Mouse (Mus musculus): ENCODE results near the gene Erbb2. TPM values are rescaled to one million over a fixed set of nuclear protein-coding genes. Genes with fewer than 3 reads are reported as not detected.

The Erbb2 gene
- polyA plus RNA-seq, 1 experiment from 2014 or later: 41.4 TPM

GRCm38 (mm10) chr11:98426592-98426991 is 14.3 kb downstream of the Erbb2 start:
- Histone ChIP-seq H3K4me3 (ENCODE audit: low read length) (no peak overlapping the region), H3K9me3 (ENCODE audit: control insufficient read depth, low read length) (no peaks in the 10 kb centered on the region), H3K27me3 (ENCODE audit: control insufficient read depth, insufficient read depth, low read depth, low read length) (no peaks in the 10 kb centered on the region), H3K4me2 (ENCODE audit: low read depth, low read length) (no peak overlapping the region), H3K4me1 (replicated peaks; ENCODE audit: control insufficient read depth, insufficient read depth, low read length) (no peaks in the 10 kb centered on the region), H3K27ac (ENCODE audit: low read length) (no peak overlapping the region), H3K9ac (ENCODE audit: low read length) (no peak overlapping the region), H3K36me3 (ENCODE audit: control insufficient read depth, insufficient read depth, low read length) (peaks cover 47% of the 10 kb centered on the region)
- ATAC-seq (ENCODE audit: low read depth): no peak
- 93% methylated on average over 7 of the region's 7 CpGs for WGBS

- H3K27ac ChIP-seq (ENCODE audit: low read length): no peak overlapping the region
- no peak overlapping the region for H3K9ac ChIP-seq (ENCODE audit: low read length)
- H3K4me2 ChIP-seq (ENCODE audit: low read depth, low read length): no peak overlapping the region
- 79% methylated on average over 5 of the region's 5 CpGs for WGBS
- H3K4me3 ChIP-seq (ENCODE audit: low read length): no peak overlapping the region
- peaks cover 53% of the 10 kb centered on the region for H3K36me3 ChIP-seq (ENCODE audit: control insufficient read depth, insufficient read depth, low read length)
- H3K9me3 ChIP-seq (ENCODE audit: control insufficient read depth, low read length): no peaks in the 10 kb centered on the region
- H3K4me1 ChIP-seq (replicated peaks; ENCODE audit: control insufficient read depth, insufficient read depth, low read length): no peaks in the 10 kb centered on the region
- no peak for ATAC-seq (ENCODE audit: low read depth)
- no peaks in the 10 kb centered on the region for H3K27me3 ChIP-seq (ENCODE audit: control insufficient read depth, insufficient read depth, low read depth, low read length)
Measured at GRCm38 (mm10) chr11:98428436-98428835, 16.2 kb downstream of the Erbb2 start.

DNA sequence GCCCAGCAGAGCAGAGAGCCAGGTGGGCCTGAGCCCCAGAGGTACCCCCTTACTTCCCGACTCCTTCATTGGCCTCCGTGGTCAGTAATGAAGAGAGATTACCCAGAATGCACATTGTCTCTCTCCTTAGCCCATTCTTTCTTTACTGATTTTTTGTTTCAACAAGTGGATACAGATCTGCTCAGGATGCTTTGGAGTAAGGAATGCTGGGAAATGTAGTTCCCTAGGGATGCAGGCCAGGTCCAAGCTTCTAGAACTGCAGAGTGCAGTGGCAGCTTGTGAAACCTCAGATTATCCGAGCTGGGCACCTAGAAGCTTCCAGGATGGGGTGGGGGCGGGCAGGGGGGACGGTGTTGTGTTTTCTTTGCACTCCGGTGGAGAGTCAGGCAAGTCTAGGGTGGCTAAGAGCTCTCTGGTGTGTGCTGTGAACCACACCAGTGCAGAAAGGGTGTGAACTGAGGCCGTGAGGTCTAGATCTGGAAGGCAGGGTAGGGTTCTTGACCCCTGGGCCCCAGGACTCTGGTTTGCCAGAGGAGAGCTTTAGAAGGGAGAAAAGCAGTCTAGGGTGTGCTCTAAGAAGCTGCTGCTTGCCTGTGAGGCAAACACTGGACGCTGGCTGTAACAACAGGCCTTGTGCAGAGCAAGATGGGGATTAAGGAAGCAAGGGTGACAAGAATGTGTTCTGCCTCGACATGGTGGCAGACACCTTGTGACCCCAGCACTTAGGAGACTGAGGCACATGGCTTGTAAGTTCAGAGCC is 19.7 kb downstream of the Erbb2 start:
- H3K4me2 ChIP-seq (ENCODE audit: low read depth, low read length): no peak overlapping the region
- WGBS: 75% methylated on average over 9 of the region's 9 CpGs

GRCm38 (mm10) chr11:98435723-98436122 is 23.5 kb downstream of the Erbb2 start:
- 86% methylated on average over 9 of the region's 9 CpGs for WGBS
- no peak for ATAC-seq (ENCODE audit: low read depth)
- Histone ChIP-seq H3K9ac (ENCODE audit: low read length) (no peak overlapping the region), H3K36me3 (ENCODE audit: control insufficient read depth, insufficient read depth, low read length) (peaks cover 41% of the 10 kb centered on the region), H3K9me3 (ENCODE audit: control insufficient read depth, low read length) (no peaks in the 10 kb centered on the region), H3K4me1 (replicated peaks; ENCODE audit: control insufficient read depth, insufficient read depth, low read length) (peaks cover 8% of the 10 kb centered on the region), H3K27ac (ENCODE audit: low read length) (no peak overlapping the region), H3K27me3 (ENCODE audit: control insufficient read depth, insufficient read depth, low read depth, low read length) (no peaks in the 10 kb centered on the region), H3K4me3 (ENCODE audit: low read length) (no peak overlapping the region), H3K4me2 (ENCODE audit: low read depth, low read length) (no peak overlapping the region)

More for the DNA sequence above, 19.7 kb downstream of the Erbb2 start:
- Histone ChIP-seq H3K9me3 (ENCODE audit: control insufficient read depth, low read length) (no peaks in the 10 kb centered on the region), H3K27me3 (ENCODE audit: control insufficient read depth, insufficient read depth, low read depth, low read length) (no peaks in the 10 kb centered on the region), H3K4me3 (ENCODE audit: low read length) (no peak overlapping the region), H3K9ac (ENCODE audit: low read length) (no peak overlapping the region), H3K4me1 (replicated peaks; ENCODE audit: control insufficient read depth, insufficient read depth, low read length) (no peaks in the 10 kb centered on the region), H3K27ac (ENCODE audit: low read length) (no peak overlapping the region), H3K36me3 (ENCODE audit: control insufficient read depth, insufficient read depth, low read length) (peaks cover 61% of the 10 kb centered on the region)
- ATAC-seq (ENCODE audit: low read depth): no peak

DNA sequence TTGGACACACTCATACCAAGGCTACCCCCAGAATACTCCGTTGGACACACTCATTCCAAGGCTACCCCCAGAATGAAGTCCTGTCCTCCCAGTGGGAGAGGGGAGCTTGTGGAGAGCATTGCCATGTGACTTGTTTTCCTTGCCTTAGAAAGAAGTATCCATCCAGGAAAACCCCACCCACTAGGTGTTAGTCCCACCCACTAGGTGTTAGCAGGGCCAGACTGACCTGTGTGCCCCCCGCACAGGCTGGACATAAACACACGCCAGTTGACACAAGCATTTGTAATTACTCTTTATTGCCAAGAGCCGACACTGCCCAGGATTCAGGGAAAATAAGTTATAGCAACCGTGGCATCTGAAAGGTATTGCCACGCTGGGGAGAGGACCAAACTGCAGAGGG is 25.2 kb downstream of the Erbb2 start:
- Histone ChIP-seq H3K27me3 (ENCODE audit: control insufficient read depth, insufficient read depth, low read depth, low read length) (no peaks in the 10 kb centered on the region), H3K36me3 (ENCODE audit: control insufficient read depth, insufficient read depth, low read length) (peaks cover 34% of the 10 kb centered on the region), H3K9me3 (ENCODE audit: control insufficient read depth, low read length) (no peaks in the 10 kb centered on the region), H3K4me1 (replicated peaks; ENCODE audit: control insufficient read depth, insufficient read depth, low read length) (peaks cover 8% of the 10 kb centered on the region), H3K4me2 (ENCODE audit: low read depth, low read length) (no peak overlapping the region), H3K9ac (ENCODE audit: low read length) (peak overlapping the region; percentile 77), H3K27ac (ENCODE audit: low read length) (no peak overlapping the region), H3K4me3 (ENCODE audit: low read length) (no peak overlapping the region)
- ATAC-seq (ENCODE audit: low read depth): no peak
- 75% methylated on average over 6 of the region's 6 CpGs for WGBS

- under 1% methylated on average over 43 of the region's 43 CpGs for WGBS
Measured at GRCm38 (mm10) chr11:98438331-98439158, 26.3 kb downstream of the Erbb2 start, which contains the start of gene Mien1. Gene Mien1, minus strand, starts transcription at chr11:98438991.

DNA sequence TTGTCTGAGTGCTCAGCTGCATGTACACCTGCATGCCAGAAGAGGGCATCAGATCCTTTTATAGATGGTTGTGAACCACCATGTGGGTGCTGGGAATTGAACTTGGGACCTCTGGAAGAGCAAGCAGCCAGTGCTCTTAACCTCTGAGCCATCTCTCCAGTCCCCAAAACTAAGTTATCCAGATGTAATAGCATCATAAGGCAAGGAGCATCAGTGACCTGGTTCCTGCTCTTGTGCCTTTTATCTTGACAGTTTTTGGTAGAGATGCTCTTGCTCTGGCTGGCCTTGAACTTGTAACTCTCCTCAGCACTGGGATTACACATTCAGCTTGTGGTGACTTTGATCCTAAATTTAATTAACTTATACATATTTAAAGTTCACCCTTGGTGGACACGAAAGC is 31.4 kb downstream of the Erbb2 start:
- Histone ChIP-seq H3K27ac (ENCODE audit: low read length) (no peak overlapping the region), H3K4me3 (ENCODE audit: low read length) (no peak overlapping the region), H3K4me1 (replicated peaks; ENCODE audit: control insufficient read depth, insufficient read depth, low read length) (peaks cover 3% of the 10 kb centered on the region; the same call in 1 of the 2 replicates), H3K9ac (ENCODE audit: low read length) (no peak overlapping the region), H3K36me3 (ENCODE audit: control insufficient read depth, insufficient read depth, low read length) (no peaks in the 10 kb centered on the region), H3K4me2 (ENCODE audit: low read depth, low read length) (no peak overlapping the region), H3K9me3 (ENCODE audit: control insufficient read depth, low read length) (no peaks in the 10 kb centered on the region), H3K27me3 (ENCODE audit: control insufficient read depth, insufficient read depth, low read depth, low read length) (peaks cover 8% of the 10 kb centered on the region)
- ATAC-seq (ENCODE audit: low read depth): no peak
- WGBS: 77% methylated on average over 1 of the region's 1 CpGs

More at GRCm38 (mm10) chr11:98438331-98439158, 26.3 kb downstream of the Erbb2 start, which contains the start of gene Mien1:
- peak; percentile 94 for ATAC-seq (ENCODE audit: low read depth)
- Histone ChIP-seq H3K36me3 (ENCODE audit: control insufficient read depth, insufficient read depth, low read length) (peaks cover 25% of the 10 kb centered on the region), H3K4me1 (replicated peaks; ENCODE audit: control insufficient read depth, insufficient read depth, low read length) (peaks cover 8% of the 10 kb centered on the region), H3K4me2 (ENCODE audit: low read depth, low read length) (peak within 1 kb of the TSS; percentile 96), H3K4me3 (ENCODE audit: low read length) (peak within 1 kb of the TSS; percentile 70), H3K27ac (ENCODE audit: low read length) (peak within 1 kb of the TSS; percentile 55), H3K27me3 (ENCODE audit: control insufficient read depth, insufficient read depth, low read depth, low read length) (no peaks in the 10 kb centered on the region), H3K9me3 (ENCODE audit: control insufficient read depth, low read length) (no peaks in the 10 kb centered on the region), H3K9ac (ENCODE audit: low read length) (peak within 1 kb of the TSS; percentile 77)

DNA sequence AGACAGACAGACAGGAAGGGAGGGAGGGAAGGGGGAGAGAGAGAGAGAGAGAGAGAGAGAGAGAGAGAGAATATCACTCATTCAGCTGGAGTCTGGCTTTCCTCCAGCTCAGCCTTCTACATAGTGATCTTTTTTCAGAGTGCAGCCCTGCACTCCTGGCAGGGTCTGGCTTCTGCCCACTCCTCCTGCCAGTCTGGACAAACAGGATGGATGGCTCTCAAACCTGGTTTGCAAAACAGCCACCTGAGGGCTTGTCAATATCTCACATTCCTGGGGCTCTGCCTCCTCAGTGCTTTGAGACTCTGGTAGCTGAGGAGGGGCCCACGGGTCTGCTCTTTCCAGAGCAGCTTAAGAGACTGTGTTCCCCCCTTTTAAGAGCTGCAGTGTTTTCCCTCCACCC is 33.0 kb downstream of the Erbb2 start:
- Histone ChIP-seq H3K4me3 (ENCODE audit: low read length) (no peak overlapping the region), H3K27ac (ENCODE audit: low read length) (peak overlapping the region; percentile 86), H3K9me3 (ENCODE audit: control insufficient read depth, low read length) (no peaks in the 10 kb centered on the region), H3K9ac (ENCODE audit: low read length) (no peak overlapping the region), H3K27me3 (ENCODE audit: control insufficient read depth, insufficient read depth, low read depth, low read length) (peaks cover 8% of the 10 kb centered on the region), H3K4me2 (ENCODE audit: low read depth, low read length) (no peak overlapping the region), H3K36me3 (ENCODE audit: control insufficient read depth, insufficient read depth, low read length) (no peaks in the 10 kb centered on the region), H3K4me1 (replicated peaks; ENCODE audit: control insufficient read depth, insufficient read depth, low read length) (peaks cover 9% of the 10 kb centered on the region)
- ATAC-seq (ENCODE audit: low read depth): peak; percentile 45
- WGBS: 33% methylated on average over 1 of the region's 1 CpGs

DNA sequence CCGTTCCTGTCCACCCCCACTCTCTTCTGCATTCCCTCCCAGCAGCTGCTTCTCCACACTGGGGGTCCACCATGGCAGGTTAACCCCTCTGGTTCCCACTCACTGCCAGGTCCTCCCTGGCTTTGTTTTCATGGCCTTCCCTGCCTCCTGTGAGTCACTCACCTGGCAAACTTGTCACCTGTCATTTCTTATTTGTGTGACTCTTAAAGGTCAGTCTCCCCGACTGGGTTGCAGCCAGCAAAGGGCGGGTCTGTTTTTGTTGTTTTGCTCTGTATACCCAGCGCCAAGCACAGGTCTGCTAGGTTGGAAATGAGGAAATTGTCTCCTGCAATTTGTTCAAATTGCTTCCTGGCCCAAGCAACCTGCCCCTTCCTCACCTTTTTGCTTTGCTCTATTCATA is 33.4 kb downstream of the Erbb2 start:
- H3K9me3 ChIP-seq (ENCODE audit: control insufficient read depth, low read length): no peaks in the 10 kb centered on the region
- no peak overlapping the region for H3K4me3 ChIP-seq (ENCODE audit: low read length)
- peak overlapping the region; percentile 86 for H3K27ac ChIP-seq (ENCODE audit: low read length)
- H3K9ac ChIP-seq (ENCODE audit: low read length): no peak overlapping the region
- ATAC-seq (ENCODE audit: low read depth): no peak
- H3K27me3 ChIP-seq (ENCODE audit: control insufficient read depth, insufficient read depth, low read depth, low read length): peaks cover 8% of the 10 kb centered on the region
- H3K4me2 ChIP-seq (ENCODE audit: low read depth, low read length): no peak overlapping the region
- 20% methylated on average over 4 of the region's 4 CpGs for WGBS
- peaks cover 12% of the 10 kb centered on the region for H3K4me1 ChIP-seq (replicated peaks; ENCODE audit: control insufficient read depth, insufficient read depth, low read length)
- H3K36me3 ChIP-seq (ENCODE audit: control insufficient read depth, insufficient read depth, low read length): no peaks in the 10 kb centered on the region

Data from lung, embryonic 16.5 days (tissue).